Mouse (Mus musculus): ENCODE results near the gene Rab31. TPM values are rescaled to one million over a fixed set of nuclear protein-coding genes. Genes with fewer than 3 reads are reported as not detected.

The Rab31 gene
- polyA plus RNA-seq, 1 experiment: 60.7 TPM

DNA sequence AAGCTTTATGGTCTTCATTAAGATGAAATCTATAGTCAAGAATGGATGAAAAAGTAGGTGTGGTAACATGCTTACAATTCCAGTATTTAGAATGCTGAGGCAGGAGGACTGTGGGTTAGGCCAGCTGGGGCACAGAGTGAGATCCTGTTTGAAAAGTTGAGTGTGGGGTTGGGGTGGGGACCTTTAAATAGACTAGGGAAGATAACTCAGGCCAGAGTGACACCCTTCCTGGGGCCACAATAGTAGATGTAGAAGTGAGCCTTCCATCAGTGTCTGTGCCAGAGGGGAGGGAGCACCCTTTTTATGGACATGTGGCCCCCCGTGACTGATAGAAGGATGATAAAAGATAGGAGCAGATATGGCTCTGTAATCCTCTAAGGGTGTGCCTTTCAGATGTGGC lies 26.8 kb upstream of the Rab31 start:
- Histone ChIP-seq H3K79me2 (ENCODE audit: control insufficient read depth, insufficient read depth) (peaks cover 98% of the 10 kb centered on the region), H3K36me3 (ENCODE audit: control insufficient read depth, insufficient read depth) (no peaks in the 10 kb centered on the region), H3K27me3 (ENCODE audit: control insufficient read depth, insufficient read depth, insufficient read length) (no peaks in the 10 kb centered on the region), H3K4me2 (ENCODE audit: low read depth) (no peak overlapping the region), H3ac (ENCODE audit: control insufficient read depth, insufficient read length) (no peak overlapping the region), H3K4me3 (no peak overlapping the region)
- no peak for TF ChIP-seq TCF12 (IDR thresholded peaks at IDR 0.05; ENCODE audit: insufficient read depth, poor library complexity, severe bottlenecking)
- TF ChIP-seq MYOG (IDR thresholded peaks at IDR 0.05; ENCODE audit: control insufficient read depth in 1 of 3, insufficient read depth in 1 of 3, insufficient read length in 2 of 3, low read depth in 2 of 3): no peak
- no peak for TF ChIP-seq REST (IDR thresholded peaks at IDR 0.05; ENCODE audit: insufficient read depth, insufficient read length)
- no peak for TF ChIP-seq POLR2A (IDR thresholded peaks at IDR 0.05; ENCODE audit: insufficient read length, low read depth)
- TF ChIP-seq TCF3 (IDR thresholded peaks at IDR 0.05; ENCODE audit: insufficient read length, low read depth): no peak
- no peak for TF ChIP-seq POLR2AphosphoS2 (IDR thresholded peaks at IDR 0.05; ENCODE audit: insufficient read length, low read depth)
- no peak for TF ChIP-seq MYOD1 (IDR thresholded peaks at IDR 0.05; ENCODE audit: control insufficient read depth in 1 of 3, insufficient read length in 2 of 3, low read depth in 2 of 3)
- TF ChIP-seq CEBPB (IDR thresholded peaks at IDR 0.05; ENCODE audit: insufficient read depth, poor library complexity, severe bottlenecking): no peak
- TF ChIP-seq E2F4 (IDR thresholded peaks at IDR 0.05; ENCODE audit: insufficient read depth): no peak
- no peak for TF ChIP-seq MAX (IDR thresholded peaks at IDR 0.05; ENCODE audit: low read depth)
- TF ChIP-seq USF1 (IDR thresholded peaks at IDR 0.05; ENCODE audit: low read depth): no peak
- TF ChIP-seq SRF (IDR thresholded peaks at IDR 0.05; ENCODE audit: control insufficient read depth, insufficient read length, low read depth): no peak

DNA sequence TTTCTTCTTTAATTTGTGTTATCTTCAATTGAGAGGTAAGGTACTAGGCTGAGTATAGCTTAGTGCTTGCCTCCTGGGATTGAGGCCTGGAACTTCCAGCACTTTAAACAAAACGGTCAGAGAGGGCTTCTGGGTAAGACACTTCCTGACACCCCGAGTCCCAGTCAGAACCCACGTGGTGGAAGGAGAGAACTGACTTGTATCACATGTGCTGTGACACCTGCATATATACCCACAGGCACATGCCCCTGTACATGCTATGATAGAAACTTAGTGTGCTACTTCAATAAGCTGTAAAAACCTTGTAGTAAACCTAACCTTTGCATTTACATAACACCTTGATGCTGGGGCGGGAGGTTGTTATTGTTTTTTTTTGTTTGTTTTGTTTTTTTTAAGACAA lies 25.9 kb upstream of the Rab31 start:
- no peak overlapping the region for H3ac ChIP-seq (ENCODE audit: control insufficient read depth, insufficient read length)
- no peak overlapping the region for H3K4me2 ChIP-seq (ENCODE audit: low read depth)
- TF ChIP-seq TCF12 (IDR thresholded peaks at IDR 0.05; ENCODE audit: insufficient read depth, poor library complexity, severe bottlenecking): no peak
- no peak for TF ChIP-seq TCF3 (IDR thresholded peaks at IDR 0.05; ENCODE audit: insufficient read length, low read depth)
- no peak for TF ChIP-seq USF1 (IDR thresholded peaks at IDR 0.05; ENCODE audit: low read depth)
- no peak for TF ChIP-seq SRF (IDR thresholded peaks at IDR 0.05; ENCODE audit: control insufficient read depth, insufficient read length, low read depth)
- no peak for TF ChIP-seq REST (IDR thresholded peaks at IDR 0.05; ENCODE audit: insufficient read depth, insufficient read length)
- no peak for TF ChIP-seq MYOG (IDR thresholded peaks at IDR 0.05; ENCODE audit: control insufficient read depth in 1 of 3, insufficient read depth in 1 of 3, insufficient read length in 2 of 3, low read depth in 2 of 3)
- TF ChIP-seq E2F4 (IDR thresholded peaks at IDR 0.05; ENCODE audit: insufficient read depth): no peak
- no peak for TF ChIP-seq POLR2AphosphoS2 (IDR thresholded peaks at IDR 0.05; ENCODE audit: insufficient read length, low read depth)
- no peak for TF ChIP-seq CEBPB (IDR thresholded peaks at IDR 0.05; ENCODE audit: insufficient read depth, poor library complexity, severe bottlenecking)
- TF ChIP-seq MYOD1 (IDR thresholded peaks at IDR 0.05; ENCODE audit: control insufficient read depth in 1 of 3, insufficient read length in 2 of 3, low read depth in 2 of 3): no peak
- no peak for TF ChIP-seq POLR2A (IDR thresholded peaks at IDR 0.05; ENCODE audit: insufficient read length, low read depth)
- no peak for TF ChIP-seq MAX (IDR thresholded peaks at IDR 0.05; ENCODE audit: low read depth)
- H3K79me2 ChIP-seq (ENCODE audit: control insufficient read depth, insufficient read depth): peaks cover 100% of the 10 kb centered on the region
- H3K36me3 ChIP-seq (ENCODE audit: control insufficient read depth, insufficient read depth): no peaks in the 10 kb centered on the region
- H3K4me3 ChIP-seq: no peak overlapping the region
- no peaks in the 10 kb centered on the region for H3K27me3 ChIP-seq (ENCODE audit: control insufficient read depth, insufficient read depth, insufficient read length)

DNA sequence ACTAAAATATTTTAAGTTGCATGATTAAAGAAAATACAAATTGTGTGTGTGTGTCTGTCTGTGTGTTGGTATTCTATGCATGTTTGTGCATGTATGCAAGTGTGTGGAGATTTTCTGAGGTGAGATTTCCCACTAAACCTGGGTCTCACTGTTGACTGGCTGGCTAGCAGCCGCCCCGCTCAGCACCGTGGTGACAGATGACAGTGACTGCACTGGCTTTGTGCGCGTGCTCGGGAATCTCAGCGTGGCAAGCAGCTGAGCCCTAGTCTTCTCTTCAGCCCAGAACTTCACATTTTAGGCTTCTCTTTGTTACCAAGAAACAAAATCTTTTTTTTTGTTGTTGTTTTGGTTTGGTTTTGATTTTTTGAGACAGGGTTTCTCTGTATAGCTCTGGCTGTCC lies 23.5 kb upstream of the Rab31 start:
- Histone ChIP-seq H3K4me3 (no peak overlapping the region), H3K27me3 (ENCODE audit: control insufficient read depth, insufficient read depth, insufficient read length) (no peaks in the 10 kb centered on the region), H3K36me3 (ENCODE audit: control insufficient read depth, insufficient read depth) (no peaks in the 10 kb centered on the region), H3ac (ENCODE audit: control insufficient read depth, insufficient read length) (no peak overlapping the region), H3K4me2 (ENCODE audit: low read depth) (no peak overlapping the region), H3K79me2 (ENCODE audit: control insufficient read depth, insufficient read depth) (peaks cover 100% of the 10 kb centered on the region)
- TF ChIP-seq USF1 (IDR thresholded peaks at IDR 0.05; ENCODE audit: low read depth) (no peak), MAX (IDR thresholded peaks at IDR 0.05; ENCODE audit: low read depth) (no peak), SRF (IDR thresholded peaks at IDR 0.05; ENCODE audit: control insufficient read depth, insufficient read length, low read depth) (no peak), TCF3 (IDR thresholded peaks at IDR 0.05; ENCODE audit: insufficient read length, low read depth) (no peak), MYOG (IDR thresholded peaks at IDR 0.05; ENCODE audit: control insufficient read depth in 1 of 3, insufficient read depth in 1 of 3, insufficient read length in 2 of 3, low read depth in 2 of 3) (no peak), POLR2A (IDR thresholded peaks at IDR 0.05; ENCODE audit: insufficient read length, low read depth) (no peak), E2F4 (IDR thresholded peaks at IDR 0.05; ENCODE audit: insufficient read depth) (no peak), REST (IDR thresholded peaks at IDR 0.05; ENCODE audit: insufficient read depth, insufficient read length) (no peak), MYOD1 (IDR thresholded peaks at IDR 0.05; ENCODE audit: control insufficient read depth in 1 of 3, insufficient read length in 2 of 3, low read depth in 2 of 3) (no peak), TCF12 (IDR thresholded peaks at IDR 0.05; ENCODE audit: insufficient read depth, poor library complexity, severe bottlenecking) (no peak), CEBPB (IDR thresholded peaks at IDR 0.05; ENCODE audit: insufficient read depth, poor library complexity, severe bottlenecking) (no peak), POLR2AphosphoS2 (IDR thresholded peaks at IDR 0.05; ENCODE audit: insufficient read length, low read depth) (no peak)

- no peak overlapping the region for H3ac ChIP-seq (ENCODE audit: control insufficient read depth, insufficient read length)
- no peak for TF ChIP-seq POLR2A (IDR thresholded peaks at IDR 0.05; ENCODE audit: insufficient read length, low read depth)
- no peak for TF ChIP-seq SRF (IDR thresholded peaks at IDR 0.05; ENCODE audit: control insufficient read depth, insufficient read length, low read depth)
- no peak for TF ChIP-seq E2F4 (IDR thresholded peaks at IDR 0.05; ENCODE audit: insufficient read depth)
- TF ChIP-seq TCF3 (IDR thresholded peaks at IDR 0.05; ENCODE audit: insufficient read length, low read depth): no peak
- TF ChIP-seq TCF12 (IDR thresholded peaks at IDR 0.05; ENCODE audit: insufficient read depth, poor library complexity, severe bottlenecking): no peak
- TF ChIP-seq CEBPB (IDR thresholded peaks at IDR 0.05; ENCODE audit: insufficient read depth, poor library complexity, severe bottlenecking): no peak
- TF ChIP-seq MYOG (IDR thresholded peaks at IDR 0.05; ENCODE audit: control insufficient read depth in 1 of 3, insufficient read depth in 1 of 3, insufficient read length in 2 of 3, low read depth in 2 of 3): no peak
- TF ChIP-seq POLR2AphosphoS2 (IDR thresholded peaks at IDR 0.05; ENCODE audit: insufficient read length, low read depth): no peak
- no peak for TF ChIP-seq USF1 (IDR thresholded peaks at IDR 0.05; ENCODE audit: low read depth)
- TF ChIP-seq MYOD1 (IDR thresholded peaks at IDR 0.05; ENCODE audit: control insufficient read depth in 1 of 3, insufficient read length in 2 of 3, low read depth in 2 of 3): no peak
- no peak for TF ChIP-seq REST (IDR thresholded peaks at IDR 0.05; ENCODE audit: insufficient read depth, insufficient read length)
- TF ChIP-seq MAX (IDR thresholded peaks at IDR 0.05; ENCODE audit: low read depth): no peak
- peaks cover 98% of the 10 kb centered on the region for H3K79me2 ChIP-seq (ENCODE audit: control insufficient read depth, insufficient read depth)
- H3K4me3 ChIP-seq: no peak overlapping the region
- H3K4me2 ChIP-seq (ENCODE audit: low read depth): no peak overlapping the region
- no peaks in the 10 kb centered on the region for H3K36me3 ChIP-seq (ENCODE audit: control insufficient read depth, insufficient read depth)
- no peaks in the 10 kb centered on the region for H3K27me3 ChIP-seq (ENCODE audit: control insufficient read depth, insufficient read depth, insufficient read length)
Measured at GRCm38 (mm10) chr17:65794096-65794850, 21.7 kb upstream of the Rab31 start.

Measured in myocyte (in vitro differentiated cells).